Mouse (Mus musculus): ENCODE results near the gene Cmip. TPM values are rescaled to one million over a fixed set of nuclear protein-coding genes. Genes with fewer than 3 reads are reported as not detected.
A peak's percentile ranks its signal among the peaks of the same experiment; 100 is the strongest.
"Not testable (repeated sequence)": the region's sequence is repeated elsewhere in the genome, so short reads cannot be mapped to it uniquely, and the experiment has no call there.

Gene Cmip
- polyA plus RNA-seq, 1 experiment = not detected

GRCm38 (mm10) chr8:117410391-117410790 lies 153.5 kb downstream of the Cmip start:
- Histone ChIP-seq H3K27ac (ENCODE audit: insufficient read depth, low read depth, low read length) (no peak overlapping the region), H3K4me3 (ENCODE audit: insufficient read depth, low read depth, low read length) (no peak overlapping the region), H3K4me1 (ENCODE audit: control insufficient read depth, insufficient read depth, low read length) (peaks cover 54% of the 10 kb centered on the region)
- TF ChIP-seq CTCF (IDR thresholded peaks at IDR 0.05; ENCODE audit: insufficient read depth, low read depth, low read length) (no peak), POLR2A (IDR thresholded peaks at IDR 0.05; ENCODE audit: insufficient read depth, low read depth, low read length) (no peak)
- 67% methylated on average over 10 of the region's 10 CpGs for WGBS

- WGBS = 83% methylated on average over 10 of the region's 10 CpGs
- Histone ChIP-seq H3K4me3 (ENCODE audit: insufficient read depth, low read depth, low read length) (no peak overlapping the region), H3K4me1 (ENCODE audit: control insufficient read depth, insufficient read depth, low read length) (peaks cover 50% of the 10 kb centered on the region), H3K27ac (ENCODE audit: insufficient read depth, low read depth, low read length) (no peak overlapping the region)
- no peak for TF ChIP-seq POLR2A (IDR thresholded peaks at IDR 0.05; ENCODE audit: insufficient read depth, low read depth, low read length)
- no peak for TF ChIP-seq CTCF (IDR thresholded peaks at IDR 0.05; ENCODE audit: insufficient read depth, low read depth, low read length)
Measured at GRCm38 (mm10) chr8:117410901-117411300, 154.0 kb downstream of the Cmip start.

DNA sequence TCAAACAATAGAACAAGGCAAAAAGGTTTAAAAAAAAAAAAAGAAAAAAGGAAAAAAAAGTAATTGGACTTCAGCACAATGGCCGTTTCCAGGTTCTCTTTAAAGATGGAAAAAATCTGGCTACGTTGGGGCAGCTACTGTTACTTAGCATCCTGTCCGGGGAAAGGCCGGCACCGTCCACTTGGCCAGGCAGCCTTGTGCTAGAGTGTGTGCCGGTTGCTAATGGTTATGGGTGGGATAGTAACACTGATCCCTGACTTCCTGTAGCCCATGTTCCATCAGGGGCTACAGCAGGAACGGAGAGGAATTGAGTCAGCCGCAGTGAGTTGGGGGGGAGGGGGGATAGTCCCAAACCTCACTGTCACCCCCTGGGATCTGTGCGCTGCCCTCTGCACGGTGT lies 155.4 kb downstream of the Cmip start:
- TF ChIP-seq CTCF (IDR thresholded peaks at IDR 0.05; ENCODE audit: insufficient read depth, low read depth, low read length) (no peak), POLR2A (IDR thresholded peaks at IDR 0.05; ENCODE audit: insufficient read depth, low read depth, low read length) (no peak)
- 69% methylated on average over 10 of the region's 10 CpGs for WGBS
- Histone ChIP-seq H3K4me3 (ENCODE audit: insufficient read depth, low read depth, low read length) (no peak overlapping the region), H3K27ac (ENCODE audit: insufficient read depth, low read depth, low read length) (no peak overlapping the region), H3K4me1 (ENCODE audit: control insufficient read depth, insufficient read depth, low read length) (peaks cover 42% of the 10 kb centered on the region)

- 90% methylated on average over 9 of the region's 9 CpGs for WGBS
- Histone ChIP-seq H3K4me1 (ENCODE audit: control insufficient read depth, insufficient read depth, low read length) (peaks cover 30% of the 10 kb centered on the region), H3K27ac (ENCODE audit: insufficient read depth, low read depth, low read length) (no peak overlapping the region), H3K4me3 (ENCODE audit: insufficient read depth, low read depth, low read length) (no peak overlapping the region)
- no peak for TF ChIP-seq CTCF (IDR thresholded peaks at IDR 0.05; ENCODE audit: insufficient read depth, low read depth, low read length)
- TF ChIP-seq POLR2A (IDR thresholded peaks at IDR 0.05; ENCODE audit: insufficient read depth, low read depth, low read length) = no peak
Measured at GRCm38 (mm10) chr8:117417830-117418229, 161.0 kb downstream of the Cmip start.

- H3K27ac ChIP-seq (ENCODE audit: insufficient read depth, low read depth, low read length) = 0 out of 2 replicates have a peak overlapping the region, but pooled peaks have one; percentile 22
- 68% methylated on average over 17 of the region's 17 CpGs for WGBS
- no peak for TF ChIP-seq POLR2A (IDR thresholded peaks at IDR 0.05; ENCODE audit: insufficient read depth, low read depth, low read length)
- no peak for TF ChIP-seq CTCF (IDR thresholded peaks at IDR 0.05; ENCODE audit: insufficient read depth, low read depth, low read length)
Measured at GRCm38 (mm10) chr8:117420841-117421534, 164.1 kb downstream of the Cmip start.

DNA sequence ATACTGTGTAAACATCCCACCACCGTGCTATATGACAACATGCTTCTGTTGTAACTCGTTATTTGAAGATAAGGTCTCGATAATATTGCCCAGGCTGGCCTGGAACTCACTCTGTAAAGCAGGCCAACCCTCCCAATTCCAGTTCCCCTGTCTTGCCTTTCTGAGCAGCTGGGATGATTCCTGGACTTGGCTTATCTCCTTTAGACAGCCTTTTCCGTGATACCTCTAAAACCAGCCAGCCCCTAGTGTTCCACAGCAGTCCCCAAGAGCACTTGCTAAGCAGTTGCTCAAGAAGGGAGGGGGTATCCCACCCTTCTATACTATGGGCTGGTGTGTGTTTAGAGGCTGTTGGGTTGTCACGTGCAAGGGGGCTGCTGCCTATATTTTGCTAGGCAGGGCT lies 165.0 kb downstream of the Cmip start:
- peak overlapping the region; percentile 63 for H3K27ac ChIP-seq (ENCODE audit: insufficient read depth, low read depth, low read length)
- no peak overlapping the region for H3K4me3 ChIP-seq (ENCODE audit: insufficient read depth, low read depth, low read length)
- H3K4me1 ChIP-seq (ENCODE audit: control insufficient read depth, insufficient read depth, low read length) = peaks cover 35% of the 10 kb centered on the region
- 47% methylated on average over 5 of the region's 5 CpGs for whole genome bisulfite sequencing
- TF ChIP-seq POLR2A (IDR thresholded peaks at IDR 0.05; ENCODE audit: insufficient read depth, low read depth, low read length) = no peak
- no peak for TF ChIP-seq CTCF (IDR thresholded peaks at IDR 0.05; ENCODE audit: insufficient read depth, low read depth, low read length)

More at GRCm38 (mm10) chr8:117420841-117421534, 164.1 kb downstream of the Cmip start:
- peaks cover 38% of the 10 kb centered on the region for H3K4me1 ChIP-seq (ENCODE audit: control insufficient read depth, insufficient read depth, low read length)
- no peak overlapping the region for H3K4me3 ChIP-seq (ENCODE audit: insufficient read depth, low read depth, low read length)

- TF ChIP-seq CTCF (IDR thresholded peaks at IDR 0.05; ENCODE audit: insufficient read depth, low read depth, low read length) = no peak
- no peak for TF ChIP-seq POLR2A (IDR thresholded peaks at IDR 0.05; ENCODE audit: insufficient read depth, low read depth, low read length)
- 12% methylated on average over 6 of the region's 6 CpGs for WGBS
- Histone ChIP-seq H3K4me3 (ENCODE audit: insufficient read depth, low read depth, low read length) (no peak overlapping the region), H3K4me1 (ENCODE audit: control insufficient read depth, insufficient read depth, low read length) (peaks cover 35% of the 10 kb centered on the region), H3K27ac (ENCODE audit: insufficient read depth, low read depth, low read length) (peak overlapping the region; percentile 63)
Measured at GRCm38 (mm10) chr8:117422343-117422742, 165.5 kb downstream of the Cmip start.

GRCm38 (mm10) chr8:117423029-117423428 lies 166.2 kb downstream of the Cmip start:
- peak overlapping the region; percentile 89 for H3K27ac ChIP-seq (ENCODE audit: insufficient read depth, low read depth, low read length)
- H3K4me3 ChIP-seq (ENCODE audit: insufficient read depth, low read depth, low read length) = peak overlapping the region; percentile 25; the same call in 1 of the 2 replicates
- whole genome bisulfite sequencing = 12% methylated on average over 4 of the region's 4 CpGs
- H3K4me1 ChIP-seq (ENCODE audit: control insufficient read depth, insufficient read depth, low read length) = peaks cover 37% of the 10 kb centered on the region
- TF ChIP-seq POLR2A (IDR thresholded peaks at IDR 0.05; ENCODE audit: insufficient read depth, low read depth, low read length) (no peak; the same call in 1 of the 2 replicates), CTCF (IDR thresholded peaks at IDR 0.05; ENCODE audit: insufficient read depth, low read depth, low read length) (no peak)

- H3K4me3 ChIP-seq (ENCODE audit: insufficient read depth, low read depth, low read length); H3K27ac ChIP-seq (ENCODE audit: insufficient read depth, low read depth, low read length): not testable (repeated sequence)
- WGBS = 95% methylated on average over 8 of the region's 8 CpGs
- peaks cover 27% of the 10 kb centered on the region for H3K4me1 ChIP-seq (ENCODE audit: control insufficient read depth, insufficient read depth, low read length)
Measured at GRCm38 (mm10) chr8:117427816-117428215, 171.0 kb downstream of the Cmip start.
